Mouse (Mus musculus): ENCODE data around the gene Sult3a1. TPM values are rescaled to one million over a fixed set of nuclear protein-coding genes. Genes with fewer than 3 reads are reported as not detected.

Gene Sult3a1
- polyA plus RNA-seq, 1 experiment from 2014 or later = not detected

Other genes starting within 250 kb of the Sult3a1 start
- gene Clvs2, start 233.0 kb upstream of the Sult3a1 start, polyA plus RNA-seq (2015; fragmentation: Nextera tagmentation; extraction: Ambion mirVana) = 7.8 and 10.0 TPM in 2 replicates
- gene Sult3a2, start 71.0 kb upstream of the Sult3a1 start, polyA plus RNA-seq (2015; fragmentation: Nextera tagmentation; extraction: Ambion mirVana) = not detected in 2 replicates
- 0.37 and 0.93 TPM in 2 replicates for gene Rsph4a, start 47.4 kb downstream of the Sult3a1 start, polyA plus RNA-seq (2015; fragmentation: Nextera tagmentation; extraction: Ambion mirVana)
- gene Zup1, start 93.5 kb downstream of the Sult3a1 start, polyA plus RNA-seq (2015; fragmentation: Nextera tagmentation; extraction: Ambion mirVana) = 21.0 and 22.8 TPM in 2 replicates
- gene Rwdd1, start 161.9 kb downstream of the Sult3a1 start, polyA plus RNA-seq (2015; fragmentation: Nextera tagmentation; extraction: Ambion mirVana) = 127 and 131 TPM in 2 replicates
- gene Trappc3l, start 179.9 kb downstream of the Sult3a1 start, polyA plus RNA-seq (2015; fragmentation: Nextera tagmentation; extraction: Ambion mirVana) = not detected in 2 replicates
- gene Calhm4, start 186.6 kb downstream of the Sult3a1 start, polyA plus RNA-seq (2015; fragmentation: Nextera tagmentation; extraction: Ambion mirVana) = not detected in 2 replicates
- gene Calhm5, start 238.8 kb downstream of the Sult3a1 start, polyA plus RNA-seq (2015; fragmentation: Nextera tagmentation; extraction: Ambion mirVana) = 0.31 and 0.37 TPM in 2 replicates